Mouse (Mus musculus) CH12.LX (cell line): ENCODE measurements at regions not wholly inside any gene's neighbourhood (a gene's known extent, or its start where the extent isn't known, plus 50 kb on each side); places are given as distances from the start of the nearest gene placed in this dataset.

ENCODE experiments used
- DNase-seq: peaks from one replicate; pipeline ENCODE4 v3.0.0-alpha.2; 2013; ENCODE audit errors: extremely low read depth
- H3K27ac ChIP-seq: 2 replicates; pipeline ENCODE4 v1.5.1; 2012; ENCODE audit warnings: low read depth, mild to moderate bottlenecking, control low read depth, moderate library complexity; ENCODE audit not compliant: insufficient read depth
- H3K27me3 ChIP-seq: replicated peaks from 2 replicates; pipeline ENCODE3; 2012; ENCODE audit warnings: inconsistent platforms
- H3K36me3 ChIP-seq, 2 experiments: replicated peaks in 1 of 2; 2 replicates each; pipeline versions ENCODE3 to v1.6.1; 2012; ENCODE audit warnings: inconsistent platforms in 1 of 2, low read length in 1 of 2, mild to moderate bottlenecking in 1 of 2, mixed read lengths in 1 of 2, moderate library complexity in 1 of 2; ENCODE audit not compliant: control insufficient read depth in 1 of 2, insufficient read depth in 1 of 2
- H3K4me1 ChIP-seq, 2 experiments: 2 replicates each; pipeline ENCODE4 v1.6.1; 2012; ENCODE audit warnings: inconsistent platforms in 1 of 2, moderate library complexity in 1 of 2; ENCODE audit not compliant: insufficient read depth in 2 of 2, control insufficient read depth in 1 of 2
- H3K4me2 ChIP-seq: 2 replicates; pipeline ENCODE4 v1.6.1; 2012; ENCODE audit warnings: low read depth, mild to moderate bottlenecking, control low read depth; ENCODE audit not compliant: poor library complexity, insufficient read depth, severe bottlenecking
- H3K4me3 ChIP-seq, 3 experiments: fragments of 150-350 bp in 1 of 3; sonication (generic) in 1 of 3; replicated peaks in 1 of 3; 2 replicates each; pipeline versions ENCODE3 to v1.5.1; 2011 to 2012; ENCODE audit warnings: low read depth in 2 of 3, low read length in 2 of 3, mild to moderate bottlenecking in 2 of 3, moderate library complexity in 2 of 3, control low read depth in 1 of 3, improper control_type of control experiment in 1 of 3, inconsistent platforms in 1 of 3, mixed read lengths in 1 of 3; ENCODE audit not compliant: poor library complexity in 1 of 3
- H3K79me2 ChIP-seq: replicated peaks from 2 replicates; pipeline ENCODE4 v1.6.1; 2012; ENCODE audit warnings: mild to moderate bottlenecking, moderate library complexity; ENCODE audit not compliant: control insufficient read depth, poor library complexity, insufficient read depth, severe bottlenecking; ENCODE audit errors: extremely low read depth
- H3K9ac ChIP-seq: 2 replicates; pipeline ENCODE4 v1.6.1; 2012; ENCODE audit warnings: low read depth, mild to moderate bottlenecking, control low read depth, moderate library complexity; ENCODE audit not compliant: insufficient read depth
- H3K9me3 ChIP-seq: replicated peaks from 2 replicates; pipeline ENCODE3; 2012; ENCODE audit warnings: low read length, inconsistent platforms, mixed read lengths
- BHLHE40 ChIP-seq: IDR thresholded peaks from 2 replicates; pipeline ENCODE4 v1.6.1; 2011; ENCODE audit warnings: mild to moderate bottlenecking, low read depth, low read length, improper control_type of control experiment
- CTCF ChIP-seq, 2 experiments: IDR thresholded peaks in 1 of 2; conservative IDR thresholded peaks in 1 of 2; 2 replicates each; pipeline ENCODE4 v1.5.1; 2011 to 2012; ENCODE audit warnings: low read depth in 2 of 2, low read length in 2 of 2, improper control_type of control experiment in 1 of 2, inconsistent platforms in 1 of 2, mild to moderate bottlenecking in 1 of 2, moderate library complexity in 1 of 2
- E2F4 ChIP-seq: IDR thresholded peaks from 2 replicates; pipeline ENCODE4 v1.6.1; 2011; ENCODE audit warnings: low read depth, low read length, improper control_type of control experiment; ENCODE audit not compliant: insufficient replicate concordance
- ELF1 ChIP-seq: IDR thresholded peaks from 2 replicates; pipeline ENCODE4 v1.6.1; 2014; ENCODE audit warnings: low read depth, mild to moderate bottlenecking, inconsistent platforms, low read length, improper control_type of control experiment
- GABPA ChIP-seq: IDR thresholded peaks from 2 replicates; pipeline ENCODE4 v1.6.1; 2012; ENCODE audit warnings: low read depth, low read length, improper control_type of control experiment, inconsistent platforms; ENCODE audit not compliant: insufficient replicate concordance
- HCFC1 ChIP-seq: IDR thresholded peaks from 2 replicates; pipeline ENCODE4 v1.6.1; 2012; ENCODE audit warnings: low read depth, mild to moderate bottlenecking, inconsistent platforms, low read length, improper control_type of control experiment
- IRF4 ChIP-seq: IDR thresholded peaks from 2 replicates; pipeline ENCODE4 v1.6.1; 2014; ENCODE audit warnings: low read depth, mild to moderate bottlenecking, inconsistent platforms, low read length, improper control_type of control experiment
- JUND ChIP-seq: conservative IDR thresholded peaks from 2 replicates; pipeline ENCODE4 v1.6.1; 2011; ENCODE audit warnings: low read depth, low read length, improper control_type of control experiment
- KAT2A ChIP-seq: IDR thresholded peaks from 2 replicates; pipeline ENCODE4 v1.6.1; 2012; ENCODE audit warnings: low read length, improper control_type of control experiment, inconsistent platforms; ENCODE audit not compliant: insufficient replicate concordance
- MAFK ChIP-seq: IDR thresholded peaks from 2 replicates; pipeline ENCODE4 v1.6.1; 2011; ENCODE audit warnings: low read length, improper control_type of control experiment; ENCODE audit not compliant: insufficient replicate concordance
- MAX ChIP-seq: IDR thresholded peaks from 2 replicates; pipeline ENCODE4 v1.6.1; 2011; ENCODE audit warnings: low read length, improper control_type of control experiment
- MXI1 ChIP-seq: IDR thresholded peaks from 2 replicates; pipeline ENCODE4 v1.6.1; 2011; ENCODE audit warnings: mild to moderate bottlenecking, low read depth, low read length, improper control_type of control experiment
- MYC ChIP-seq: IDR thresholded peaks from 2 replicates; pipeline ENCODE4 v1.6.1; 2011; ENCODE audit warnings: low read depth, mild to moderate bottlenecking, improper control_type of control experiment, low read length
- NELFE ChIP-seq: IDR thresholded peaks from 2 replicates; pipeline ENCODE4 v1.6.1; 2011; ENCODE audit warnings: low read depth, low read length, improper control_type of control experiment
- NRF1 ChIP-seq: IDR thresholded peaks from 2 replicates; pipeline ENCODE4 v1.6.1; 2014; ENCODE audit warnings: low read depth, mild to moderate bottlenecking, inconsistent platforms, low read length, improper control_type of control experiment, moderate library complexity
- PAX5 ChIP-seq: IDR thresholded peaks from 2 replicates; pipeline ENCODE4 v1.6.1; 2012; ENCODE audit warnings: low read length, inconsistent platforms, mixed read lengths
- POLR2A ChIP-seq: IDR thresholded peaks from 2 replicates; pipeline ENCODE4 v1.6.1; 2011; ENCODE audit warnings: low read depth, mild to moderate bottlenecking, improper control_type of control experiment, low read length
- RAD21 ChIP-seq: IDR thresholded peaks from 2 replicates; pipeline ENCODE4 v1.6.1; 2011; ENCODE audit warnings: low read depth, mild to moderate bottlenecking, low read length, improper control_type of control experiment, moderate library complexity
- RCOR1 ChIP-seq: conservative IDR thresholded peaks from 2 replicates; pipeline ENCODE4 v1.6.1; 2012; ENCODE audit warnings: low read depth, mild to moderate bottlenecking, inconsistent platforms, low read length, improper control_type of control experiment
- SIN3A ChIP-seq: IDR thresholded peaks from 2 replicates; pipeline ENCODE4 v1.6.1; 2012; ENCODE audit warnings: low read length, improper control_type of control experiment, inconsistent platforms
- SMC3 ChIP-seq: IDR thresholded peaks from 2 replicates; pipeline ENCODE4 v1.6.1; 2011; ENCODE audit warnings: low read depth, low read length, improper control_type of control experiment
- UBTF ChIP-seq: IDR thresholded peaks from 2 replicates; pipeline ENCODE4 v1.6.1; 2012; ENCODE audit warnings: low read depth, mild to moderate bottlenecking, inconsistent platforms, low read length, improper control_type of control experiment, moderate library complexity
- USF1 ChIP-seq: IDR thresholded peaks from 2 replicates; pipeline ENCODE4 v1.6.1; 2014; ENCODE audit warnings: low read depth, mild to moderate bottlenecking, inconsistent platforms, low read length, improper control_type of control experiment
- ZC3H11A ChIP-seq: IDR thresholded peaks from 2 replicates; pipeline ENCODE4 v1.6.1; 2012; ENCODE audit warnings: low read depth, mild to moderate bottlenecking, inconsistent platforms, low read length, improper control_type of control experiment
- ZMIZ1 ChIP-seq: IDR thresholded peaks from 2 replicates; pipeline ENCODE4 v1.6.1; 2012; ENCODE audit warnings: low read depth, mild to moderate bottlenecking, inconsistent platforms, low read length, improper control_type of control experiment
- ZNF384 ChIP-seq: IDR thresholded peaks from 2 replicates; pipeline ENCODE4 v1.6.1; 2012; ENCODE audit warnings: low read depth, low read length, improper control_type of control experiment, inconsistent platforms
- dilution Hi-C: fragments of 300-500 bp; cut with MboI; formaldehyde crosslinking; loops from 2 replicates; pipeline ENCODE4 v1.14.3; 2020; ENCODE audit warnings: low sequenced_read_pairs; ENCODE audit not compliant: extremely low pct_unique_long_range_greater_than_20kb, extremely low pct_ligation_motif_present
- in situ Hi-C: fragments of 300-500 bp; cut with MboI; formaldehyde crosslinking; loops from 3 replicates; pipeline ENCODE4 v1.14.3; 2019; ENCODE audit warnings: low sequenced_read_pairs, low pct_ligation_motif_present, low pct_unique_long_range_greater_than_20kb, mixed read lengths

DNA sequence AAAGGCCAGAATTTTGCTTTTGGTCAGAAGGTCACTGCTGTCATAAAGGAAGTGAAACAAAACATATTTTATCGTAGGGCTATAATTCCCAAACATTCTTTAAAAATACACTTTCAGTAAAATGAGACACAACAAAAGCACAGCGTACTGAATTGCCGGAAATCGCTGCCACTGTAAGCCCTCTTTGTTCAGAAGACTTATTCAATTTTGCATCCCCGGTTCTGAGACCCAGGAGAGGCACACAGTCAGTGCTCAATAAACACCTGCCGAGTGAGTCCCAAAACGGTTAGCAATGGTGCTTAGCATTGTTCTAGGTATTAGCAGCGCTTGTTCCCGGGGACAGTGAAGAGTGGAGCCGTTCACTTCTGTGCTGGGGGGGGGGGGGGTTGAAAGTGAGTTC lies 72.9 kb upstream of the Lmo2 start:
- Histone ChIP-seq H3K27ac (no peak overlapping the region), H3K9me3 (no peaks in the 10 kb centered on the region), H3K79me2 (no peaks in the 10 kb centered on the region), H3K27me3 (no peaks in the 10 kb centered on the region), H3K9ac (no peak overlapping the region), H3K4me2 (no peak overlapping the region), H3K4me1 (peaks cover 9 to 24% of the 10 kb centered on the region in 2 experiments), H3K36me3 (no peaks in the 10 kb centered on the region), H3K4me3 (no peak overlapping the region)
- in situ Hi-C loops: no loop called here
- DNase-seq: no peak
- TF ChIP-seq UBTF (no peak), GABPA (no peak)
- dilution Hi-C loops: no loop called here

GRCm38 (mm10) chr2:103888023-103888422 lies 69.8 kb upstream of the Lmo2 start:
- Histone ChIP-seq H3K79me2 (no peaks in the 10 kb centered on the region), H3K9me3 (no peaks in the 10 kb centered on the region), H3K36me3 (no peaks in the 10 kb centered on the region), H3K4me3 (no peak overlapping the region), H3K4me1 (peaks cover 22 to 38% of the 10 kb centered on the region in 2 experiments), H3K27me3 (no peaks in the 10 kb centered on the region), H3K9ac (no peak overlapping the region), H3K4me2 (no peak overlapping the region), H3K27ac (no peak overlapping the region)
- in situ Hi-C loops: no loop called here
- dilution Hi-C loops: no loop called here
- no peak for DNase-seq
- TF ChIP-seq RCOR1: no peak
- TF ChIP-seq RAD21: no peak
- TF ChIP-seq MAX: no peak
- TF ChIP-seq, all 38 proteins: peak for 0

- no peaks in the 10 kb centered on the region for H3K27me3 ChIP-seq
- H3K9ac ChIP-seq: no peak overlapping the region
- H3K79me2 ChIP-seq: no peaks in the 10 kb centered on the region
- H3K27ac ChIP-seq: peak overlapping the region; percentile 66
- DNase-seq: peak; percentile 72
- peak overlapping the region; percentile 10 for H3K4me2 ChIP-seq
- H3K36me3 ChIP-seq: no peaks in the 10 kb centered on the region
- no peak overlapping the region for H3K4me3 ChIP-seq
- dilution Hi-C loops: no loop called here
- H3K4me1 ChIP-seq: peaks cover 39 to 66% of the 10 kb centered on the region in 2 experiments
- in situ Hi-C loops: no loop called here
- no peaks in the 10 kb centered on the region for H3K9me3 ChIP-seq
- TF ChIP-seq ZMIZ1 (no peak), GABPA (no peak), MXI1 (no peak), ELF1 (peak; percentile 73), E2F4 (no peak), POLR2A (peak; percentile 31; the same call in 1 of the 2 replicates), MYC (0 out of 2 replicates have a peak, but pooled peaks have one; percentile 49), ZC3H11A (no peak), UBTF (no peak), RCOR1 (no peak), ZNF384 (peak; percentile 73; the same call in 1 of the 2 replicates), IRF4 (no peak), PAX5 (no peak), USF1 (no peak), JUND (no peak), NRF1 (0 out of 2 replicates have a peak, but pooled peaks have one; percentile 17), HCFC1 (no peak), NELFE (no peak), SMC3 (no peak; the same call in 1 of the 2 replicates), BHLHE40 (peak; percentile 76), KAT2A (no peak), MAX (peak; percentile 44; the same call in 1 of the 2 replicates), MAFK (no peak), SIN3A (no peak), CTCF (conservative IDR thresholded peaks at IDR 0.05 in 1 of 2, IDR thresholded peaks at IDR 0.05 in 1 of 2; ENCODE audit: low read depth in 2 of 2, low read length in 2 of 2) (no peak)
Measured at GRCm38 (mm10) chr2:103891240-103891767, 66.5 kb upstream of the Lmo2 start.
